Mouse (Mus musculus): Measurements from ENCODE around the gene P2ry6. TPM values are rescaled to one million over a fixed set of nuclear protein-coding genes. Genes with fewer than 3 reads are reported as not detected.

Gene P2ry6
- total RNA-seq, 2 experiments from 2014 or later, result not detected

DNA sequence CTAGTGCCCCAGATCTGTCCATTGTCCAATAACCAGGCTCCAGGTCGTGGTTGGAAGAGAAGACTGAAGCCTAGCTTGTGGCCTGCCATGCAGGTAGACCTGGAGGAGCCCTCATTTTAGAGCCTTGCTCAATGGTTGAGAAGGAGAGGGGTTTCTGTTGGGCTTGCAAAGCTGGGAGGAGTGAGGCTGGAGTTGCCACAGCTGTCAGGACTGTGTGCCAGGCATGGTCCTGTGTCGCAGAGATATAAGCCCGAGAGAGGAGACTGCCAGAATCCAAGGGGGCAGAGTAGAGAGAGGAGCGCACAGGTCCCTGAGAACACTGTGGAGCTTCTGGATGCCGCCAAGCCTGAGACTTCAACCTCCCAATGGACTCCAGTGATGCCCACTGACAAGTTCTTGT lies 29.7 kb downstream of the P2ry6 start:
- ATAC-seq (replicated peaks; ENCODE audit: poor library complexity, severe bottlenecking), result no peak

DNA sequence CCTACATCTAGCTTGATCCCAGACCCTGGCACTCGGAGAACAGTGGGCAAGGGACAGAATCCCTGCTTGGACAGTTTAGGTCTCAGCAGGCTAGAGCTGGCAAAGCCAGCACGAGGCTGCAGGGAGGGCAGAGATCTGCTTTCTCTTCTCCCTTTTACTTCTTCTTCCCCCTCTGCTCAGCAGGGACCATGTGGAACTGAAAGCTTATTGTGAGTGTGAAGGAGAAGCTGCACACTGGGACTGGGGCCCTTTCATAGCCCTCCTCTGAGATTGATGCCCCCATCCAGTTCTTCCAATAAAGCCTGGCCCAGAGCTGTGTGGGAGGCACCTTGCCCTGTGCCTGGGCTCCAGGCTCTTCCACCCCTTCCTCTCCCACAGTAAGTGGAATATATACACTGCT lies 30.1 kb downstream of the P2ry6 start:
- ATAC-seq (replicated peaks; ENCODE audit: poor library complexity, severe bottlenecking), result peak; percentile 77

GRCm38 (mm10) chr7:100942789-100943615 lies 31.4 kb downstream of the P2ry6 start:
- peak; percentile 79 for ATAC-seq (replicated peaks; ENCODE audit: poor library complexity, severe bottlenecking)

DNA sequence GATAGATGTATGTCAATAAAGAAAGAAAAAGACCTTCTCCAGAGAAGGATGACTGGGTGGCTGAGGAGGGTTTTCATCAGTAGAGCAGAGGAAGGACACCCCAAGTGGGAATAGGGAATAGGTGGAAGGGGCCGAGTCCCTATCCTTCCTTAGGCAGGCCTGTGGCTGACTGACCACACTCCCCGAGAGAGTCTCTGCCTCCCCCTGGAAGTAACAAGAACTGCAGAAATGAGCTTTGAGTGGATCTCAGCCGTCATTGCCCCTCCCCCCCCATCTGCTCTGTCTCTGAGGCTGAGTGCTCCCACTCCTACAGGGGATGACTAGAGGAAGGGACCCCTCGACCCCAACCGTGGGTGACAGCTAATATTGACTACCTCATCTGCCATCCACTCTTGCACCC lies 33.3 kb downstream of the P2ry6 start:
- no peak for ATAC-seq (replicated peaks; ENCODE audit: poor library complexity, severe bottlenecking)

- ATAC-seq (replicated peaks; ENCODE audit: poor library complexity, severe bottlenecking), result no peak
Measured at GRCm38 (mm10) chr7:100938106-100938505, 36.3 kb downstream of the P2ry6 start.

DNA sequence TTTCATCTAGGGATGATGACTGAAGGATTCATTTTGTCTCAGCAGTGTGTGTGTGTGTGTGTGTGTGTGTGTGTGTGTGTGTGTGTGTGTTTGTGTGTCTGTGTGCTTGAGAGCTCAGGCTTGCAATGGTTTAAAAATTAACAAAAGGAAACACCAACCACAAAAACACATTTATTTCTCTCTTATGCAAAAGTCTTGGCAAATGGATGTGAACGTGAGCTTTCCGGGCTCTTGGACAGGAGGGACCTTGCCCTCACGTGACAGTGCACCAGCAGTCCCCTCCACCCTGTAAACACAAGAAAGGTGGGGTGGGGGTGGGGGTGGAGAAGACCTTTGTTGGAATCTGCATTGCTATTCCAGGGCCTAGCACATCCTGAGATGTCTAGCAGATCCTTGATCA lies 37.0 kb downstream of the P2ry6 start:
- no peak for ATAC-seq (replicated peaks; ENCODE audit: poor library complexity, severe bottlenecking)

DNA sequence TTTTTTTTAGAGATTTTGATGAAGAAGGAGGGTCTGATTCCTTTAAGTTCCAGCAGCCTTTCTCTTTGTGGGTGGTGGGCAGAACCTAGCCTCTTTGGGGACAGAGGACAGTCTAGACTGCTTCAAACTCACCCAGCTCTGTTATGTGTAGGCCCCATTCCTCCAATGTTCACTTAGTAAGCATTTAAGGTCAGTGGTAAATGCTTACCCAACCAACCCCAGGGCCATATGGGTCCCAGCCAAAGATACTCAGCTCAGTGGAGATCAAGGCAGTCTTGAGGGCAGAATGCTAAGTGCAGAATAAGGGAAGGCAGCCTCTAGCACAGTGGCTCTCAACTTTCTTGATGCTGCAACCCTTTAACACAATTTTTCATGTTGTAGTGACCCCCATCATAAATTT lies 40.9 kb downstream of the P2ry6 start:
- no peak for ATAC-seq (replicated peaks; ENCODE audit: poor library complexity, severe bottlenecking)

DNA sequence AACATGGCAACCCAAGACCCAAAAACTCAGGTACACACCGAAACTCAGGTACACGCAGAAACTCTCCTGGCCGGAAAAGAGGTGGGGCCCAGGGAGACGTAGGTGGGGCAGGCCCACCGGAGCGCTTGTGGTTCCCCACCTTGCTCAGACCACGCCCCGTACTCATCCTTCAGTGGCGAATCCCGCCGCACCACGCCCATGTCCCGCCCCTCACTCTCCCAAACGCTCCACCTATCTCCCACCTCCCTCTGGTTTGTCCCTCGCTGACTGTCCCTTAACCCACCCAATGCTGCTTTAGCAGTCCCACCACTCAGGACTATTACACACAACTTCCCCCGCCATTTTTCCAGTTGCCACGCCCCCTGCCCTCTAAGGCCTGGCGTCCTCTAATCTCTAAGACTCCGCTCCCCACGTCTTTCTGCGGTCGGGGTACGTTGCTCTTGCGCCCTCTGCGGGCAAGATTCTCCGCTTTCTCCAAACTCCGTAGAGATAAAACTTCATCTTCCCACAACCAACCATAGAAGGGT lies 41.9 kb downstream of the P2ry6 start:
- ATAC-seq (replicated peaks; ENCODE audit: poor library complexity, severe bottlenecking), result peak; percentile 78

DNA sequence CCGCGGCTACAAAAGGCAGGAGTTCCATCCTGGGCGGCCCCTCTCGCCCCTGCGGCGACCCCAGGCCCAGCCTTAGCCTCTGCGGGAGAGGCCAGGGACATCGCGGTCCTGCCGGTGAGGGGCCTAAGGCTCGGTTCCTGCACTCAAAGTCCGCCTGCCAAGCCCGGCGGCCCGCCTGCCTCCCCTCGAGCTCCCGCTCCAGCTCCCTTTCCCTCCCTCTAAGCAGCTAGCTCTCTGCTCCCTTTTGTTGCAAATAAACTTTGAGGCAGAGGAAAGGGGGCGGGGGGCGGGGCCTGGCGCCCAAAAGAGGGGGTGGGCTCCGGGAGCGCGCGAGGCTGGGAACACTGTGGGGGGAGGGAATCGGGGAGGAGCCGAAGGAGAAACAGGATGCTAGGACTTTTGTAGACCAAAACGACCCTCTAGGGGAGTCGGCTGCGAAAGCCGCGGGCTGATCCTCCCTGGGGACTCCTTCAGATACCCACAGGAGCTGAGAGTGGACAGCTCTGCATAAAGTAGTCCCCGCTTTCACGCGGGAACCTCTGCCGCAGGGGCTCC lies 42.4 kb downstream of the P2ry6 start, which contains the start of gene Arhgef17:
Gene Arhgef17 (minus strand): TSS at position 182 of the 555 bp plus-strand sequence.
- 0 out of 2 replicates have a peak, but pooled peaks have one; percentile 8 for ATAC-seq (replicated peaks; ENCODE audit: poor library complexity, severe bottlenecking)

- no peak for ATAC-seq (replicated peaks; ENCODE audit: poor library complexity, severe bottlenecking)
Measured at GRCm38 (mm10) chr7:100931316-100931925, 43.0 kb downstream of the P2ry6 start.

DNA sequence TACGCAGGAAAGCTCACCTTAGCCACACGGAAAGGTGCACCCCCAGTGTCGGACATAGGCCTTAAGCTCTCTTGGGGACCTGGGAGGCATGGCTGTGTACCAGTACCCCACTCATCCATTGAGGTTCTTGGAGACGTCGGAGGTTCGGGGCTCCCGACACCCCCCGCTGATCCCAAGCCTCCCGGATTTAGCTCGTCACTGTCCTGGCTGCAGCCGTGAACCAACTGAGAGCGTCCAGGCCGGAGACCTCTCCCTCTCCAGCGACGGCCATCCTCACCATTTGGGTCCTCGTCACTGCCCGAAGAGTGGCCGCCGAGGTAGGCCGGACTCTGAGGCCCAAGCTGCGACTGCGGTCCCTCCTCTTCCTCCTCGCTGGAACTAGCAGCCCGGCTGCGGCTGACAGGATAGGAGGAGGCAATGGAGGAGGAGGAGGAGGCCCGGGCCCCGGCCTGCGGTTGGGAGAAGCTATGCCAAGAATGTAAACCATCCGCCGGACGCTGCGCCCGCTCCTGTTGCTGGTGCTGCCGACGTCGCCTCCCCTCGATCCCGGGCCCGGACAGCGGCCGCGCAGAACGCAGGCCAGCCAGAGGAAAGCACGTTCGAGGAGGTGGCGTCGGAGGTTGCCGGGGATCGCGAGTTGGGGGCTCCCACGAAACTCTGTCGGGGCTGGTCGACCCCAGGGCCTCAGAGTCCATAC lies 43.7 kb downstream of the P2ry6 start:
- ATAC-seq (replicated peaks; ENCODE audit: poor library complexity, severe bottlenecking), result peak; percentile 13; the same call in 1 of the 2 replicates

DNA sequence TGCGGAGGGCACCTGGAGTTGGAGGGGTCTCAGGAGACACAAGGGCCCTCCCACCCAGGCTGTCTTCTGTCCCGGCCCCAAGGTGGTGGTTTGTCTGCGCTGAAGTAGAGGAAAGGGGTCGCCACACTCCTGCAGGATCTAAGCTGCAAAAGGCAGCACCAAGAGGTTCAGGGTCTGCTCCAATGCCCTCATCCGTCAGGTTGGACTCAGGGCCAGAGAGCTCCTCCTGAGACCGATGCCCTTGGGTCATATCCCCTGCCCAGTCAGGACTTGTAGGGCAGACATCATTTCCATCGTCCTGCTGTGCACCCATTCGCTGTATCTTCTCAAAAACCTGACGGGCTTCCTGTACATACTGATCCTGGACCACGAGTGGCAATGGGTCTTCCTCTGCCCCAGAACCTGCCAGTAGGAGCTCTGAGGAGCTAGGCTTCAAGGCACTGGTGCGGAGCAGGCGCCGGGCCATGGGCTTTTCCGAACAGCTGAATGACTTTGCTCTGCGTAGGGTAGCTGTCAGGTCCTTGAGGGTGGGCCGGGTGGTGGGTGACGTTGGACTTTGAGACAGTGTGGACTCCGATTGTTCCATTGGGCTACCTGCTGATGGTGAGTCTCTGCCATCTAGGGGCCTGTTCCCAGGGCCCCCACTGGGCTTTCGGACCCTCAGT lies 44.7 kb downstream of the P2ry6 start:
- no peak for ATAC-seq (replicated peaks; ENCODE audit: poor library complexity, severe bottlenecking)

- no peak for ATAC-seq (replicated peaks; ENCODE audit: poor library complexity, severe bottlenecking)
Measured at GRCm38 (mm10) chr7:100928456-100928855, 46.0 kb downstream of the P2ry6 start.

DNA sequence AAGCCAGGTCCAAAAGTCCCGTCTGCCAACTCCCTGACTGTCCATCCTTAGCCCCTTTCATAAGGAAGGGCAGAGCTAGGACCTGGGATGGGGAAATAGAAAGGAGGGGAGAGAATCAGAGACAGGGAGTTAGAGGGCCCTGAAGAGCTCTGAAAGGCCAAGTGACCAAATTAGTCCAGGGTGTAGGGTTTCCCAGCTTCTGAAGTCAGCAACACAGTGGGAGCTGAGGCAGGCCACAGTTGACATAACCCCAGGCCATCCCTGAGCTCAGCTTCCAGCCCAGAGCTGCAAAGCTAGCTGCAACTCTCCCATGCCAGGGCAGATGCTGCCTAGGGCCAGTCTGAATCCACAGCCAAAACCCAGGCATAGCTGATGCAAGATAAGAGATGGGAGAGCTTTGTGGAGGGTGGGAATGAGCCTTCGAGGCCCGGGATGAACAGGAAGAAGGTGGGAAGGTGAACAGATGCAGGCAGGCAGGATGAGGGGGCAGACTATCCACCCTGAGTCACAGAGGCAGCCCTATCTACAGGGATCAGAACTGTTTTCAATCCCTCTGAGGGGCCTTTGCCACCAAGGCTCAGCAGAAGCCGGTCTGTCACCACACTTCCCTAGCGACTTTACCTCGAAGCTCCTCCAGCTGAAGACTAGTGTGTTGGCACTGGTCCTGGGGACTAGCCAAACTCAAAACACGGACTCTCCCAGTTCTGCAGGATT lies 47.0 kb downstream of the P2ry6 start:
- no peak for ATAC-seq (replicated peaks; ENCODE audit: poor library complexity, severe bottlenecking)

DNA sequence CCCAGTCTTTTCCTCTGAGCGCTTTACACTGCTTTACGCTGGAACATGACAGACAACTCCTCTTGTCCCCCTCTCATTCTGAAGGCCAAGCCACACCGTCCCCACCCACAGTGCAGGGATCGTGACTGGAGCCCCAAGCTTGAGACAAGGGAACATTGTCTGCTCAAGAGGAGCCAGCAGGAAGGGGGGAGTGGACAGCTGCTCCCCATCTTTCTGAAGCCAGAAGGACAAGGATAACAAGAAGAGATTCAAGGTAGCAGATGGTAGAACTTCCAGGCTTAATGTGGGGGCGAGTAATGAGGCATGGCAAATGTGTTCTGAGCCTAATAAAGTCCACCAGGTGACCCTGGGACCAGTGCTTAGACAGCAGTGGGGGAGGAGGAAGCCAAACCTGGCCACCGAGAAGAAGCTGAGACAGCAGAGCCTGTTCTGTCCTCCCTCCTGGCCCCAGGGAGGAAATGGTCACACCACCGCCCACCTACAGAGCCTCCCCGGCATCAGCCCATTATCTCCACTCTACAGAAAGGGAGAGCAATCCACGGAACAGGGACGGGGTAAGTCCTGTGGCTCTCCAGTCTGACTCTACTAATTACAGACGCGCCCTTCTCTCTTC lies 48.0 kb downstream of the P2ry6 start:
- ATAC-seq (replicated peaks; ENCODE audit: poor library complexity, severe bottlenecking), result no peak

DNA sequence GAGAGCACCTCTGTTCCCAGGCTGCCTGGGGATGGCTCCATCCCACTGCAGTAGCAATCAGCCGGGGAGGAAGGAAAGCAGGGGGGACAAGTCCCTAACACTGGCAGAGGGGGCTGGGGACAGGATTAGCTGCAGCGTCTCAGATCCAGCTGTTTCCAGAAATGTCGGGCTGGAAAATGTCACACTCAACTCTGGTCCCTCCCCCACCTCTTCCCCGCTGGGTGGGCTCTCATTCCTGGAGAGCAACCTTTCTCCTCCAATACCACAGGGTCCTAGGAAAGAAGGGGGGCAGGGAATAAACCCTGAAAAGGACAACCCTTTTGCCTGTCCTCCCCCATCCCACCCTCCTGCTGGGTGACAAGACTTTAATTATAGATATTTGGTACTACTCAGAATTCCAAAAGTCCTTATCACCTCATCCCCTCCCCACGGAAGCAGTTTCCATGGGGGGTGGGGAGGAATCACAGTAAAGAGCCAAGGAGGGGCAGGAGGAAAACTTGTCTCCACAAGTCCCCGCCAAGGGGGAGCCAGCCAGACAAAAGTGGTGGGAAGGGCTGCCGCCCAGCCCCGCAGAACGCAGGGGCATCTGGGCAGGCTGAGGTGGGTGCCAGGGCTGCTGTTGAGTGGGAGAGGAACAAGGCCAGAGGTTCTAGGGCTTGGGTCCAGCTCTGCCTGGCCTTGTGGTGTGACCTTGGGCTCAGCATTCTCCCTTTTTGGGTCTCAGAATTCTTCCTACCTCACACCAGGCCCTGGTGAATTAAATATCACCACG lies 49.6 kb downstream of the P2ry6 start:
- no peak for ATAC-seq (replicated peaks; ENCODE audit: poor library complexity, severe bottlenecking)

GRCm38 (mm10) chr7:100924200-100924599 lies 50.2 kb downstream of the P2ry6 start:
- no peak for ATAC-seq (replicated peaks; ENCODE audit: poor library complexity, severe bottlenecking)

DNA sequence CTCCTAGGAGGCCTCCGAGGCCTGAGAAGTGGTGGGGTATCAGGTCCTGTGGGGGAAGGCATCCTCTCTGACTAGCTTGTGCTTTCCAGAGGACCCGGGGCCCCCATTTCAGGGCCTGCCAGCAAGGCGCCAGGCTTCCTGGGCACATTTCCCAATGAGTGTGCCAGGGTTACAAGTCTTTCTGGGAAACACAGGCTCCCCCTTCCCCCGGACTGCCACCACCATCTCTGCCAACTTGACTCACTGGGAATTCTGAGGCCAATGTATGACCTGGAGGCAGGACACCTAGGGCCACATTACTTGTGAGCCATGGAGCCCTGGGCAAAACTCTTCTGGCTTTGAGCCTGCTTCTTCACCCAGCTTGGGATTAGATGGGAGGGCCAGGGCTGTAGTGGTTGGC lies 51.5 kb downstream of the P2ry6 start:
- ATAC-seq (replicated peaks; ENCODE audit: poor library complexity, severe bottlenecking), result no peak
